Mouse (Mus musculus): ENCODE data around the gene Nsf.

DNA sequence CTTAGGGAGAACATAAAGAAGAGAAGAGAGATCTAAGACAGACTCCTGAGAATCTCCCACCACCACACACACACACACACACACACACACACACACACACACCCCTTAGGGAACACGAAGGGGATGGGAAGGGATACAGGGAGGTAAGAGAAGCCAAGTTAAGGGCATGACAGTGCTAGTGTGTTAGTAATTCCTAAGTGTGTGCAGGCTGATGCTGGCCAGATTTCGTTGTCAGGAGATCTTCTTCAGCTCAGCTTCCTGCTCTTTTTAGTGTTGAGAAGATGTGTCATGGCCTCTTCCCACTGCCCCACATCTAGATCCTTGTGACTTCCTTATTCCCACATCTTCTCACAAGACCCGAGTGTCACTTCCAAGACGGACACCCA, 52.3 kb downstream of the Nsf start:
- no peak for TF ChIP-seq CTCF (IDR thresholded peaks at IDR 0.05; ENCODE audit: low read depth, low read length)
- TF ChIP-seq EP300 (IDR thresholded peaks at IDR 0.05; ENCODE audit: insufficient read depth, low read depth, low read length) = no peak

All from ES-Bruce4 (cell line).